Mouse (Mus musculus): ENCODE data around the gene Gm28710.
A peak's percentile ranks its signal among the peaks of the same experiment; 100 is the strongest.

The Gm28710 gene

DNA sequence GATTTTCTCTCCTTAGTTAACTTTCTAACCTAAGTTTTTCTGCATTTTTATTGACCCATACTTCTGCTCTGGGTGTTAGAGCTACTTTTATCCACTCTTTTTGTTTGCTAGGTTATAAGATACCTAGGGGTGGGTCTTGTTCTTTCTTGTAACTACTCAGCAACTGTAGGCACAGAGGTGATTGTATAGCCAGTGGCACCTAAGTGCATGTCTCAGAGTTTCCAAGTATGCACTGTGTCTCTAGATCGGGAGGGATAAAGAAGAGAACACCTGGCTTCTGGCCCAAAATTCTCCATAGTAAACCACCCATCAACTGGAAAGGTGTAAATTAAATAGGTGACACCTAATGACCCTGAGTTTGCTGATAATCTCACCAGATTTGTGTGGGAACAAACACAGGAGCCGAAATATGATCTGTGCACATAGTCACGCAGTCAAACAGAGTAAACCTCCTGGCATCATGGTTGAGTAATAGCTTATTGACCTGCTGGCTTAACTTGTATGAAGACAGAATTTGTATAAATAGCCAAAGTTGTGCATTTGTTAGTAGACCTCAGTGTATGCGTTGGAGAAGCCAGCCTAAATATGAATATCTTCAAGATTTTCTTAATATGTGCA is at the start of gene Gm28710:
Gm28710 (plus strand) TSS at position 568 of the 618 bp plus-strand sequence.
- no peak for DNase-seq

DNA sequence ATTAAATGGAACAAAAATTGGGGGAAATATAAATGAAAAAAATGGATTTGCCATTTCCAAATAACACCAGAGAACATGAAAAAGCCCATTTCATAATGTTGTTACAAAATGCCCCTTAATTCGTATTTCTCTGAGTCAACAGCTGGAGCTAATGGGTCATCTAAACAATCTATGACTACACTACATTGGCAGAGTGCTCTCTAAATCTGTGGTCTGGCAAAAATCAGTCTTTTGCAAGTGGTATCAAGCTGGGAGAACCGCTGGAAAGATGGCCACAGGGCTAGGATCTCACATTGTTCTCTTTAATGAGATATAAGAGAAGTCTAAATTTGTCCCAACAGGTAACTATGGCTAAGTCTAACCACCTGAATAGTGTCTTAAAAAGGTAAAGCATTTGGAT is 14.4 kb upstream of the Gm28710 start:
- DNase-seq = no peak

DNA sequence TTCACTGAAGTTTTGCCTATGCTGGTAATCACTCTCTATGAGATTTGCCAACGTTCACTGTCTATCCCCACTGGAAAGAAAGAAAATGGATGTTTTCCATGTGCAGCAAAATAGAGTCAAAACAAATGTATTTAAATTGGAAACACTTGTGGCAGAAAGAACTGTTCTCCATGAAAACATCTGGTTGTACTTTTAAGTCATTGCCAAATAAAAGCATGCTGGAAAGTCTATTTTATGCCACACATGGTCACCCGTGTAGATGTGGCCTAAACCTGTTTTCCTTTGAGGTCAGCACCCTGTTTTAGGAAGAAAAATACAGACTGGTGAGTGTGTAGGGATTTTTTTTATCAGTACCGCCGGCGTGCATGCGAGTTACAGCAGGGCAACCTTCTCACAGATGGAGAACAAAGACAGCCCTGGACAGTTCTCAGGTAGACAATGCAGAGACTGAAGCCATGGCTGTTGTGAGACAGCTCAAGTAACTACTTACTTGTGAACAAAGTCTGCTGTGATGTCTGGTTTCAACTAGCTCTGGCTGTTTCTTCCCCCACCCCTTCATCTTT is 12.9 kb upstream of the Gm28710 start:
- no peak for DNase-seq

DNA sequence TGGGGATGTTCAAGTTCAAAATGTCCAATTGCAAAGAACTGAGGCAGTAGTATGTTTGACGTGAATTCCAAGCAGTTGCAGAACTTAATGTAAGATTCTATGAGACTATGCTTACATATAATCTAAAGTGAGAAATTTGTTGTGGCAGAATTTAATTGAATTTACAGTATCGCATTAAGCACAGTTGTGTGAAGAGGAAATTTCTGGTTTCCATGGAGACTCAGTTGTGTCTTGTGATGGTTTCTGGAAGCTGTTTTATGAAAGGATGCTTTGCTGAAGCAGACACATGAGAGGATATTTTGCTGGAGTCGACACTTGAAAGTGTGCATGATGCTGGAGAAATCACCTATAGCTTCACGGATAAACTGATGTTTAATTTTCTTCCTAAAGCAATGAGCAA is 6.0 kb upstream of the Gm28710 start:
- no peak for DNase-seq

DNA sequence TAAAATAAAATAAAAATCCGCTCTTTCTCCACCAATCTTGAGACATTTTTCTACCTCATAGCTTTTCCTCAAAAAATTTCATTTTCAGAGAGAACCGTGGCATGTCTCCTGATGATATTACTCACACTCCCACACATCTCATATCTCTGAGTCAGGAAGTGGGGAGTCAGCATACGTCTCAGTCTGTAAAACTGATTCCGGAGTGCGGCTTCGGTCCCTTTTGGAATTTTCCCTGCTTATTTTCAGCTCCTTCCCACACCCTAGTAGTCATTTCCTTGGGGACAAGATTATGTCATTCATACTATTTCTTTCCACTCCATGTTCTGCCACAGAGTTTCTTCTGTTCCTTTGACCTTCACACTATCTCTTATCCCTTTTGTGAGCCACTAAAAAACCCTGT is 3.4 kb downstream of the Gm28710 start:
- DNase-seq = no peak

DNA sequence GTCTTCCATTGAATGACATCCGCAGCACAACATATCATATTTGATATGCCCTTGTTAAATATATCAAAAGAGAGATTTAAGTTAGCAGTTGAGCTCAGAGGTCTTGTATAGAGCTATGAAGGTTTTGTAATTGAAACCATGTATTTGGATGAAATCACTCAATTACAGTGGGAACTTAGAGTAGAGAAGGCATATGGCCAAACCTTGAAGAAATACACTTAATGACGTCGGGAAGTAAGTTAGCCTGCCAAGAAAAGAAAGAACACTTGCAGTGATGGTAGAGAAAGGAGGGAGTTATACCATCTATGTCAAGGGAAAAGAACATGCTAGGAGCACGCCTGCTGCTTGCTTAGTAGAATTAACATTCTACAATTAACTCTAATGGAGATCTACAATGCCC is 11.1 kb downstream of the Gm28710 start:
- no peak for DNase-seq

DNA sequence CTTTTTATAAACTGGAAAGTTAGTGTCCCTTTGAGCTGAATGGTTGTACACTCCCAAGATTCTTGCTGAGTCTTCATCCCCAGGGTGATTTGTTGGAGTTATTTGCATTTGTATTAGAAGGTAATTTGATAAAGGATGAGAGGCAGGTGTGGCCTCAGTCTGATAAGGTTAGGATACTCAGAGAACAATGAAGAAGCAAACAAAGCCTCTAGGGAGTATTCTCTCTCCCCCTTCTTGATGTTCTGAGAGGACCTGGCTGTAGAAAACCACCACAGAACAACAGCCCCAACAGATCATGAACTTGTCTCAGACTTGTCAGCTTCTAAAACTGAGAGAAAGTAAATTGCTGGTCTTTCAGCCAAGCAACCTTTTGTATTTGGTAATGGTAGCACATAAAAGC is 47.4 kb downstream of the Gm28710 start:
- DNase-seq = no peak

DNA sequence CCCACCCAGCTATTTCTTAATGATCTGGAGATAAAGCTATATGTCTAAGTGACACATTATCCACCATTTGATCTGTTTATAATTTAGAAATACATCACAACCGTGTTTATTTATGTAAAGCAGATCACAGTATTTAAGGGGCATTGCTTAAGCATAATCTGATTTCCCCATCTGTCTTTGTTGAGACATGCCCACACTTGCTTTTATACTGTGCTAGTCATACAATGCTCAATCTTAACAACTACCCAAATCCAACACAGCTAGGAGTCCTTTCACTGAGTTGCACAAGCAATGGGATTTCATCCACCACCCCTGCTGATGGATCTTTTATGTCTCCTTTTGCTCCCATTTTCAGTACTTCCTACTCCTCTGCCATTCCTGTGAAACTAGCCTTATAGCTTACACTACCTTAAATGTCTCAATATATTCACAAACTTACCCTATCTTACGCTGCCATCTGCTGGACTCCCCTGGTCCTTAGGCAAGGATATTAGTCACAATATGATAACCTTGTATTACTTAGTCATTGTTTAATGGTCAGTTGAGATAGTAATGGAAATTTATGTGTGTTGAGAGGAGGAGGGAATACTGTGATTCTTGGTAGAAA is 77.8 kb downstream of the Gm28710 start:
- peak; percentile 3 for DNase-seq

DNA sequence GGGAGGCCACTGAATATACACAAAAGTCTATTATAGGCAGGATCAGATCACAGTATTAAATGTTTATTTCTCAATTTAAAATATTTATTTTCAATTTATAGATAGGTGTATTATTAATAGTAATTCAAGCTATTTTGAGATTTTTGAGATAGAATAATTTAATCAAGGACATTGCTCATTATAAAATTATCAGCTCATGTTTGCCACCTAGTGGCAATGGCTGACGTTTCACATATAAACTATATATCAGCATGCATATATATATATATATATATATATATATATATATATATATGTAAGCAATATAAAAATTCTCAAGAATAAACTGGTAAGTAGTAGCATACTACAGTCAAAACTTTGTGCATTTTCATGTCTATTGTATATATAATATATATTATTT is 102.6 kb downstream of the Gm28710 start:
- DNase-seq = no peak

DNA sequence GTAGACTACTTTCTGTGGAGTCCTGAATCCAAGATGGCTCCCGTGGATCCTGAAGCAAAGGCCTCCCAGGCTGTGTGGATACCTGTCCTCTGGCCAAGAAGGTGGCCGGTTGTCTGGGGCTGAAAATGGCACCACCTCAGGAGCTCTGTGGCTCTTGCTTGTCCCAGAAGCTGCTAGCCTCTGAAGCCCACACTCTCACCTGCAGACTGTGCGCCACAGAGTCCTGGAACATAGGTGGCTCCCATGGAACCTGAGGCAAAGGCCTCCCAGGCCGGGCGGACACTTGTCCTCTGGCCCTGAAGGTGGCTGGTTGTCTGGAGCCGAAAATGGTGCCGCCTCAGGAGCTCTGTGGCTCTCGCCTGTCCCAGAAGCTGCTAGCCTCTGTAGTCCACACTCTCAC is 128.2 kb downstream of the Gm28710 start:
- DNase-seq = no peak

DNA sequence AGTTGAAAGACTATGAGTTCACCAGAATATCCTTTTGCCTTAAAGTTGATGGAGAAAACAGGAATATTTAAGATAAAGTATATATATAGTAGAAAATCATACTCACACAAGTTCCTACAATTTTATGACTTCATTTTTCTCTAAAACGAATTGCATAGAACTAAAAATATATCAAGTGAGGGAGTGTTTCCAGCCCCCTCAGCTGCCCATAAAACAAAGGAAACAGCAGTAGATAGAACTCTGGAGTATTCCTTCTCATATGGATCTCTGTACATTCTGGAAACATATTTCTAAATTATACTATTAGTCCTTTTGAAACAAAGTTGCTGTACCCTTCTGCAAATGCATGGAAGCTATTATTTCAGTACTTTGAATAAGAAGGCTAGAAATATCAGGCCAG is 130.9 kb downstream of the Gm28710 start:
- no peak for DNase-seq

All from thymus, postnatal 25 days (tissue).